Mouse (Mus musculus) liver, embryonic 13.5 days (tissue): ENCODE measurements around the gene Txndc8. TPM values are rescaled to one million over a fixed set of nuclear protein-coding genes. Genes with fewer than 3 reads are reported as not detected.

Experiments
- ATAC-seq: fragments of 200-750 bp; cut with Nextera tagmentation; 2 replicates; pipeline ENCODE4 v1.8.0; 2017; ENCODE audit warnings: low read depth, mild to moderate bottlenecking, moderate number of reproducible peaks, moderate library complexity
- DNase-seq: peaks from one replicate; pipeline ENCODE4 v3.0.0; 2022
- H3K27ac ChIP-seq: fragments of 300-500 bp; sonication (generic); 2 replicates; pipeline ENCODE4 v1.5.1; 2015; ENCODE audit warnings: moderate library complexity, mild to moderate bottlenecking, inconsistent platforms
- H3K27me3 ChIP-seq: fragments of 300-500 bp; sonication (generic); 2 replicates; pipeline ENCODE4 v1.6.1; 2015; ENCODE audit warnings: mild to moderate bottlenecking, inconsistent platforms
- H3K36me3 ChIP-seq: fragments of 300-500 bp; sonication (generic); 2 replicates; pipeline ENCODE4 v1.6.1; 2015; ENCODE audit warnings: mild to moderate bottlenecking, inconsistent platforms
- H3K4me1 ChIP-seq: fragments of 300-500 bp; sonication (generic); replicated peaks from 2 replicates; pipeline ENCODE4 v1.6.1; 2015; ENCODE audit warnings: inconsistent platforms
- H3K4me2 ChIP-seq: fragments of 300-500 bp; sonication (generic); 2 replicates; pipeline ENCODE4 v1.6.1; 2015; ENCODE audit warnings: inconsistent platforms, mild to moderate bottlenecking, moderate library complexity
- H3K4me3 ChIP-seq: fragments of 300-500 bp; sonication (generic); replicated peaks from 2 replicates; pipeline ENCODE4 v1.5.1; 2015; ENCODE audit warnings: mild to moderate bottlenecking, inconsistent platforms
- H3K9ac ChIP-seq: fragments of 300-500 bp; sonication (generic); 2 replicates; pipeline ENCODE4 v1.6.1; 2015; ENCODE audit warnings: mild to moderate bottlenecking, inconsistent platforms
- H3K9me3 ChIP-seq: fragments of 300-500 bp; sonication (generic); replicated peaks from 2 replicates; pipeline ENCODE4 v1.6.1; 2016; ENCODE audit warnings: inconsistent platforms
- WGBS: fragments of 180-500 bp; shearing (Covaris S2); methylation state at CpG from one replicate; pipeline ENCODE4 v1.1.7; 2015; ENCODE audit not compliant: insufficient replicate concordance; 5-methylcytosine and 5-hydroxymethylcytosine counted together
- polyA plus RNA-seq: library from polyadenylated mRNA; unstranded; fragments of >200 nt; fragmentation: Nextera tagmentation; extraction: Ambion mirVana; gene quantifications from 2 replicates; pipeline ENCODE4 v1.2.1, GENCODE M21; 2015

The Txndc8 gene
- polyA plus RNA-seq, 1 experiment from 2014 or later: not detected

DNA sequence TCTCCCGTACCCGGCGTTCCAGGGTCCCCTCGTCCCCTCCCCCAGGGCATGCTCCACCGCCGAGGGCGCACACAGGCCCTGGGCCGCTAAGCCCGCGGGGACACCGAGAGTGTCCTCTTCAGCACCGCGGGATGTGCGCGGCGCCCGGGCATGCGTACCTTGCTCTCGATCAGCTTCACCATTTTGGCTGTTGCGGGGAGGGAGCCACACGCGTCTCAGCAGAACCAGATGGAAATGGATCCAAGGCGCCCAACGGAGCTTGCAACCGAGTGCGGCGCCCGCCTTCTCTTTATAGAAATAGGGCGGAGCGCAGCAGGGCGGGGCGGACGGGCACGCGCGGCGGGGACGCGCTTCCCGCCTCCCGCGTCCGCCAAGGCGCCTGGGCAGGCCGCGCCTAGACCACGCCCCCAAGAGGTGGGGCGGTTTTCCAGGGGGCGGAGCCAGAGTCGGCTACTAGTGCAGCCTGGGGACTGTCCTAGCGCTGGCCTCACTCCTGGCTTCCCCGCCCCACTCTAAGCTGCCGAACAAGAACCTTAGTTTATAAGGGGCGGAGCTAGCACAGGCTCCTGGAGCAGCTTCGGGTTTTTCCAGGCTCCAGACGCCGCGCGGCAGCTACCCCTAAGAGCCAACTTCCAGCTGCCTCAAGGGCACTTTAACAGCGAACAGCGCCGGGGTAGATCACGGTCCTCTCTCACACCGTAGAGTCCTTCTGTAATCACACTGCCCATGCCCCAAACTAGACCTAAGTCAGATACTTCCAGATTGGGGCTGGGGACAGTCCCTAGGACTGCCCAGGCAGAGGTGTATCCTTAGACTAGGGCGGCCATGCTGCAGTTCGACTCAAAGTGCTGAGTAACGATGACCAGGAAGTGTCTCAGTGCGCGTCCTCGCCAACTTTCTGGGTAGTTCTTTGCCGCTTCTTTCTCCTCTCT is 52.6 kb downstream of the Txndc8 start, which contains the start of gene Txn1:
Txn1 (minus strand) TSS at position 383 of the 932 bp plus-strand sequence.
- Histone ChIP-seq H3K36me3 (peaks cover 25% of the 10 kb centered on the region), H3K4me1 (peaks cover 45% of the 10 kb centered on the region), H3K4me2 (peak within 1 kb of the TSS; percentile 89), H3K9me3 (0 out of 2 replicates have a peak, but pooled peaks cover 5% of the 10 kb centered on the region), H3K4me3 (peak within 1 kb of the TSS; percentile 91), H3K9ac (peak within 1 kb of the TSS; percentile 92), H3K27ac (peak within 1 kb of the TSS; percentile 98), H3K27me3 (no peaks in the 10 kb centered on the region)
- under 1% methylated on average over 71 of the region's 71 CpGs for WGBS
- DNase-seq (peak; percentile 99), ATAC-seq (peak; percentile 93)

- WGBS: under 1% methylated on average over 25 of the region's 25 CpGs
- H3K36me3 ChIP-seq: peaks cover 32% of the 10 kb centered on the region
- ATAC-seq (peak; percentile 29), DNase-seq (peak; percentile 68)
- 0 out of 2 replicates have a peak, but pooled peaks cover 9% of the 10 kb centered on the region for H3K9me3 ChIP-seq
- peak overlapping the region; percentile 89 for H3K4me2 ChIP-seq
- peak overlapping the region; percentile 91 for H3K4me3 ChIP-seq
- no peaks in the 10 kb centered on the region for H3K27me3 ChIP-seq
- peak overlapping the region; percentile 98 for H3K27ac ChIP-seq
- H3K9ac ChIP-seq: peak overlapping the region; percentile 92
- peaks cover 50% of the 10 kb centered on the region for H3K4me1 ChIP-seq
Observed at GRCm38 (mm10) chr4:57955544-57955958, 53.4 kb downstream of the Txndc8 start.

DNA sequence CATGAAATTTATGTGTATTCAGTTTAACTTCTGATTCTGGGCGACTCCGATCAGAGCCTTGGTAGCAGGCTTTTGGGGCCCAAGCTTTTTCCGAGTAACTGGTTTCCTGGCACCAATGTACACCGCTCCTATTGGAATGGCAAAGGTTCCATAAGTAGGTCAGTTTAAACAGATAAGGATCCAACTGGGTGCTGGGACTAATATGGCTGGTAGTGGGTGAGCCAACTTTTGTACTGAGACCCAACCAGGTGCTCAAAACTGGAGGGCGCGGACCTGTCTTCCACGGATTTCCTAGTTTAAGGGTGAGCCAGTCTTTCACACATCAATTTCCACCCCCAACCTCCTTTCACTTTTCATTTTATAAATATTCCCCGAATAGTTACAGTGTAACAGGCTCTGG is 53.9 kb downstream of the Txndc8 start:
- peak overlapping the region; percentile 91 for H3K4me3 ChIP-seq
- ATAC-seq (no peak), DNase-seq (no peak)
- peaks cover 52% of the 10 kb centered on the region for H3K4me1 ChIP-seq
- WGBS: 68% methylated on average over 8 of the region's 8 CpGs
- peaks cover 38% of the 10 kb centered on the region for H3K36me3 ChIP-seq
- H3K27ac ChIP-seq: peak overlapping the region; percentile 98
- 0 out of 2 replicates have a peak, but pooled peaks cover 9% of the 10 kb centered on the region for H3K9me3 ChIP-seq
- peak overlapping the region; percentile 92 for H3K9ac ChIP-seq
- no peaks in the 10 kb centered on the region for H3K27me3 ChIP-seq
- peak overlapping the region; percentile 89 for H3K4me2 ChIP-seq

- DNase-seq: no peak
- H3K4me2 ChIP-seq: peak overlapping the region; percentile 89
- peak overlapping the region; percentile 91 for H3K4me3 ChIP-seq
- peak overlapping the region; percentile 92 for H3K9ac ChIP-seq
- no peak overlapping the region for H3K27ac ChIP-seq
- 0 out of 2 replicates have a peak, but pooled peaks cover 9% of the 10 kb centered on the region for H3K9me3 ChIP-seq
- peaks cover 42% of the 10 kb centered on the region for H3K36me3 ChIP-seq
- ATAC-seq: no peak
- WGBS: 68% methylated on average over 6 of the region's 6 CpGs
- H3K4me1 ChIP-seq: peaks cover 52% of the 10 kb centered on the region
- H3K27me3 ChIP-seq: no peaks in the 10 kb centered on the region
Observed at GRCm38 (mm10) chr4:57954580-57954979, 54.3 kb downstream of the Txndc8 start.

DNA sequence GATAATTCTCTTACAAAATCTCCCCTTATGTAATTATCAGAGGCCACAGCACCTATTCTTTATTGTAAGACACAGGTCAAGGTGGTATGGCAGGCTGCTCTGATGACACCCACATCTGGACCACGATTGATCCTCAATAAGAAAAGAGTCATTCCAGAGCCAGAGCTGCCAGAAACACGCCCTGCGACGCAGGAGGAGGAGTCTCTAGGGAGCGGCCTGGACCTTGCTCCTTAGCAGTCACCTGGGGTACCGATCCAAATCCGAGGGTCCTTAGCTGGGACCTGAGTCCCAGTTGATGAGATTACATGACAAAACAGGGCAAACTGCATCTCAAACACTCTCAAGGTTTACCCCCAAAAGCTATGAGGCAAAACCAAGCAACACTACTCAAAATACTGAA is 55.1 kb downstream of the Txndc8 start:
- H3K36me3 ChIP-seq: peaks cover 50% of the 10 kb centered on the region
- DNase-seq: no peak
- ATAC-seq: no peak
- peak overlapping the region; percentile 91; the same call in 1 of the 2 replicates for H3K4me3 ChIP-seq
- H3K9me3 ChIP-seq: 0 out of 2 replicates have a peak, but pooled peaks cover 9% of the 10 kb centered on the region
- H3K4me2 ChIP-seq: peak overlapping the region; percentile 89
- H3K4me1 ChIP-seq: peaks cover 52% of the 10 kb centered on the region
- H3K27me3 ChIP-seq: no peaks in the 10 kb centered on the region
- no peak overlapping the region for H3K9ac ChIP-seq
- 92% methylated on average over 7 of the region's 7 CpGs for WGBS
- no peak overlapping the region for H3K27ac ChIP-seq

DNA sequence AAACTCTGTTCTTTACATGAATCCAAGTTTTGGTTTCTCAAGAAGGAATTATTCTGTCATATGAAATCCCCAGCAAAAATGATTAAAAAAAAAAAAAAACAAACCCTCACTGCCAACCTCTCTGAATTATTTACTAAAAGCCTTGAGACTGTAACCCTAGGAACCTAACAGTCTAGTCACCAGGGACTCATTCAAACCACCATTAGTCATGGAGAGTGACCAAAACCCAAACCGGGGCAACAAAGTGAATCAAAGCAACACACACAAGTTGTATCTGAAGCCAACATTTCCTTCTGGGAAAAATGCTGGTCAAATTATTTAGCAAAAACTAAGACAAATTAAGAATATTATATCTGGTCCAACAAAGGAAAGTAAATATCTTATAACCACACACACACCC is 56.0 kb downstream of the Txndc8 start:
- no peak for DNase-seq

DNA sequence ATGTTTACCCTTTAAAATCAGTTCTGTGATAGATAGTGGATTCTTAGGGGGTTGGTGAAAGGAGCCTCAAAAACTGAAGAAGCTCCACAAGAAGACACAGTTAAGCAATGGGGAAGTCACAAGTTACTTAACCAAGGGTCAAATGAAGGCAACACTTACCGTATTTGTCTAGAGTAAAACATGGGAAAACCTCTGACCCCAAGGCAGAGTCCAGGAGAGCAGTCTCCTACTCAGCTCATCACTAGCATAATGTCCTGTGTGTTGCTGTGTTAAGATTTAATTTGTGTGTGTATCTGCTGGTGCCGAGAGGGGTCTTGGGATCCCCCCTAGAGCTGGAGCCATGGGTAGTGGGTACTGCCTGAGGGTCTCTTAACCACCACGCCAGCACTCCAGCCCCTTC is 56.5 kb downstream of the Txndc8 start:
- Histone ChIP-seq H3K27me3 (no peaks in the 10 kb centered on the region), H3K4me3 (no peak overlapping the region), H3K4me2 (no peak overlapping the region), H3K27ac (no peak overlapping the region), H3K9ac (no peak overlapping the region), H3K9me3 (0 out of 2 replicates have a peak, but pooled peaks cover 9% of the 10 kb centered on the region), H3K36me3 (peaks cover 63% of the 10 kb centered on the region), H3K4me1 (peaks cover 46% of the 10 kb centered on the region)
- ATAC-seq (no peak), DNase-seq (no peak)
- WGBS: 81% methylated on average over 3 of the region's 3 CpGs

More for the DNA sequence above, 56.0 kb downstream of the Txndc8 start:
- ATAC-seq: no peak
- no peak overlapping the region for H3K27ac ChIP-seq
- WGBS: 88% methylated on average over 1 of the region's 1 CpGs
- H3K9me3 ChIP-seq: 0 out of 2 replicates have a peak, but pooled peaks cover 9% of the 10 kb centered on the region
- H3K27me3 ChIP-seq: no peaks in the 10 kb centered on the region
- peaks cover 50% of the 10 kb centered on the region for H3K4me1 ChIP-seq
- no peak overlapping the region for H3K4me3 ChIP-seq
- no peak overlapping the region for H3K9ac ChIP-seq
- H3K4me2 ChIP-seq: no peak overlapping the region
- H3K36me3 ChIP-seq: peaks cover 59% of the 10 kb centered on the region

DNA sequence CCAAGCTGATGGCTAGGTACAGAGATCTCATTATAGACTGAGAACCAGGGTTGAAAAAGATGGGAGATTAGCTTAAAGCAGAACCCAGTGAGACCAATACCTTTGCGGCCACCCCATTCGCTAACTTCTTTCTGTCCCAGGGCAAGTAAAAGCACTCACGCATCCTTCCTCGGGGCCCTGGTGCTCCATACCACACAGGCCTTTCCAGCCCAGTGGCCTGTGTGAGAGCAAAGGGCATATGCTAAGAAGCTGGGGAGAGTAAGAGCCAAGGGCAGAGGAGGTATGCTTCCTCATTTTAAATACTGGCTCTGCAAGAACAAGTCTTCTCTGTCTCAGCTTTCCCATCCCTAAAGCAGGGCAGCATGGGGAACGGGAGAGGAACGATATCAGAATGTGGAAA is 59.1 kb downstream of the Txndc8 start:
- H3K27me3 ChIP-seq: no peaks in the 10 kb centered on the region
- no peak for ATAC-seq
- H3K4me3 ChIP-seq: no peak overlapping the region
- 0 out of 2 replicates have a peak, but pooled peaks cover 9% of the 10 kb centered on the region for H3K9me3 ChIP-seq
- H3K36me3 ChIP-seq: peaks cover 87% of the 10 kb centered on the region
- H3K4me1 ChIP-seq: peaks cover 34% of the 10 kb centered on the region
- DNase-seq: no peak
- 93% methylated on average over 6 of the region's 6 CpGs for WGBS
- no peak overlapping the region for H3K27ac ChIP-seq
- H3K9ac ChIP-seq: no peak overlapping the region
- H3K4me2 ChIP-seq: no peak overlapping the region

DNA sequence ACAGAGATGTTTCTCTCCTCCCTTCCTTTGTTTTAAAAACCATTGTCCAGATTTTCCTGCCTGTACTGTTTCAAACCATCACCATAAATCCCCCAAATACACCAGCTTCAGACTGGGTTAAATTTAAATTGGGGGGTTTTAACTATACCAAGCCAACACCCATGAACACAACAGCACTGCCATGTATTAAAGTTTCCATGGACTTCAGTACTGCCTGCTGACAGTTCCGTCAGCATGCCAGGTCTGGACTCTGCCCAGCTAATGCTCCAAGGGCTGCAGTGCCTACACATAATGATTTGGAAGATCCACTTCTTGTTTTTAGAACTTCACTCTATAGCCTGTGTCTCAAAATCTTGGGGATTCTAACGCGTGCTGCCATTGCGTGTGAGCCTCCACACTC is 61.4 kb downstream of the Txndc8 start:
- Histone ChIP-seq H3K36me3 (peaks cover 95% of the 10 kb centered on the region), H3K4me1 (peaks cover 15% of the 10 kb centered on the region), H3K9ac (no peak overlapping the region), H3K27me3 (no peaks in the 10 kb centered on the region), H3K27ac (no peak overlapping the region), H3K4me2 (no peak overlapping the region), H3K4me3 (no peak overlapping the region), H3K9me3 (0 out of 2 replicates have a peak, but pooled peaks cover 9% of the 10 kb centered on the region)
- no peak for ATAC-seq
- 98% methylated on average over 4 of the region's 4 CpGs for WGBS
- DNase-seq: no peak

GRCm38 (mm10) chr4:57947036-57947435 is 61.9 kb downstream of the Txndc8 start:
- Histone ChIP-seq H3K4me1 (peaks cover 11% of the 10 kb centered on the region), H3K4me2 (no peak overlapping the region), H3K9ac (no peak overlapping the region), H3K27ac (no peak overlapping the region), H3K4me3 (no peak overlapping the region), H3K9me3 (0 out of 2 replicates have a peak, but pooled peaks cover 9% of the 10 kb centered on the region), H3K36me3 (peaks cover 90% of the 10 kb centered on the region), H3K27me3 (no peaks in the 10 kb centered on the region)
- DNase-seq (no peak), ATAC-seq (no peak; the same call in 1 of the 2 replicates)
- WGBS: 76% methylated on average over 10 of the region's 10 CpGs

- no peak for DNase-seq
- no peak for ATAC-seq
- no peak overlapping the region for H3K27ac ChIP-seq
Observed at GRCm38 (mm10) chr4:57942892-57943291, 66.0 kb downstream of the Txndc8 start.

More at GRCm38 (mm10) chr4:57942892-57943291, 66.0 kb downstream of the Txndc8 start:
- Histone ChIP-seq H3K9me3 (no peaks in the 10 kb centered on the region), H3K36me3 (peaks cover 49% of the 10 kb centered on the region), H3K4me1 (no peaks in the 10 kb centered on the region), H3K9ac (no peak overlapping the region), H3K4me2 (no peak overlapping the region), H3K4me3 (no peak overlapping the region), H3K27me3 (no peaks in the 10 kb centered on the region)
- WGBS: 79% methylated on average over 2 of the region's 2 CpGs
